Mouse (Mus musculus): ENCODE results near the gene Mtfmt. TPM values are rescaled to one million over a fixed set of nuclear protein-coding genes. Genes with fewer than 3 reads are reported as not detected.
A peak's percentile ranks its signal among the peaks of the same experiment; 100 is the strongest.

Mtfmt gene
- total RNA-seq, 2 experiments from 2014 or later = 7.6 to 8.8 TPM

DNA sequence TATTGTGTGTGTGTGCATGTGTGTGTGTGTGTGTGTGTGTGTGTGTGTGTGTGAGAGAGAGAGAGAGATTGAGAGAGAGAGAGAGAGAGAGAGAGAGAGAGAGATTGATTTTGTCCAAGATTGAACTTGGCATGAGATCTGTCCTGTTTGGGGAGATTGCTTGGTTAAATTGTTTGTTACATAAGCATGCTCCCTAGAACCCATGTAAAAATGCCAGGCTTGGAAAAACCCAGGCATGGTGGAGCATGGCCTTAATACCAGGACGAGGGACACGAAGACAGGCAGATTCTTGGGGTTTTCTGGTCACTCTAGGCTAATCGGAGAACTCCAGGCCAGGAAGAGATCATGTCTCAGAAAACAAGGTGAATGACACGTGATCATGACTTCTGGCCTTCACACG, 7.6 kb upstream of the Mtfmt start:
- no peak for DNase-seq

DNA sequence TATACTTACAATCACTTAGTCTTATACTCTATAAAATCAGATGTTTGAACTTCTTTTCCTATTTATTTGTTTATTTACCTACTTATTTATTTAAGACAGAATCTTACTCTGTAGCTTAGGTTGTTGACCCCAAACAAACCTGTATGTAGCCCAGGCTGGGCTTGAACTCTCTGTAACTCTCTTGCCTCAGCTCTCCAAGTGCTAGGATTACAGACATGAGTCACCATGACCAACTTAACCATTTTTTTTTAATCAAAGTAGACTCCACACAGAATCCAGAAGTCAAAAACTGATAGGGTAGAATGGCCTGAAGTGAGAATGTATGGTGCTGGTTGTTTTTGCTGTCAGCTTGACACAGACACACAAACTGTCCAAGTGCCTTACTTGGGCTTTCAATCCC, 5.2 kb upstream of the Mtfmt start:
- DNase-seq = no peak

DNA sequence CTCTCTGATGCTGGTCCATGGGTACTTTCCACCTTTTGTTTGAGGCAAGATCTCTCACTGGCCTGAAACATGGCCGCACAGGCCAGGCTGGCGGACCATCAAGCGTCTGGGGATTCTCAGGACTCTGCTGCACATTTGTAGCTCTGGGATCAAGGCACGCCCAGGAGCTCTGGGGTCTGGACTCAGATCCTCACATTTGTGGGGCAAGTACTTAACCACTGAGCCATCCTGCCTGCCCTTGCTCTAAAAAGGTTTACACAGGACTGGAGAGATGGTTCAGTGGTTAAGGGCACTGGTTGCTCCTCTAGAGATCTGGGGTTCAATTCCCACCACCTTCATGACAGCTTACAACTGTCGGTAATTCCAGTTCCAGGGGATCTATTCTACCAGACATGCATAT, 4.7 kb upstream of the Mtfmt start:
- DNase-seq = no peak

DNA sequence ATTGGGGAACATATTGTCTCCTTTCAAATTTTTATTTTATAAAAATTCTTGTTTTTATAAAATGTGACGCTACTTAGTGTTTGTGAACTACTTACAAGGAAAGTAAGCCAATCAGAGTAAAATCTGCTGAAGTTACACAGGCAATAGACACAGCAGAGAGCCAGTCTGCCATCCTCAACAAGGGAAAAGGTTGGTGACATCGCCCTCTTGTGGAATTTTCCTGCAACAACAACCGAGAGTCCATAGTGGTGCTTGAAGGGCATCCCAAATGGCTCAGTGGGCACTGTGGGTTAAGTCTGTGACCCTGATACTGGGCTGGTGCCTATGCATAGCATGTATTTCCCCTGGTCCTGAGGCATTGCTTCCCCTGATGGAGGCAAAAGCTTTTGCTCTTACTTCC, 3.3 kb upstream of the Mtfmt start:
- DNase-seq = peak; percentile 91

DNA sequence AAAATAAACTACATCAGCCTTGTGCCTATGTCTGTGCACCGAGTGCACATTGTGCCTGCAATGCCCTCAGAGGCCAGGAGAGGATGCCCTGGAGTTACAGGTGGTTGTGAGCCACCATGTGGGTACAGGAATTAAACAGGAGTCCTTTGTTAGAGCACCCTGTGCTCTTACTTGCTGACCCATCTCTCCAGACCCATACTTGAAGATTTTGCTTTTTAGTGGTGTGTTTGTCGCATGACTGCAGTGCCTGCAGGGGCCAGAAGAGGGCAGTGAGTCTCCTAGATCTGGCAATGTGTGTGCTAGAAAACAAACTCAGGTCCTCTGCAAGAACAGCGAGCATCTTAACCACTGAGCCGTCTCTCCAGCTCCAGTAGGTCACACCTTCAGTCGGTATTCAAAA, 1.4 kb upstream of the Mtfmt start:
- DNase-seq = peak; percentile 57

DNA sequence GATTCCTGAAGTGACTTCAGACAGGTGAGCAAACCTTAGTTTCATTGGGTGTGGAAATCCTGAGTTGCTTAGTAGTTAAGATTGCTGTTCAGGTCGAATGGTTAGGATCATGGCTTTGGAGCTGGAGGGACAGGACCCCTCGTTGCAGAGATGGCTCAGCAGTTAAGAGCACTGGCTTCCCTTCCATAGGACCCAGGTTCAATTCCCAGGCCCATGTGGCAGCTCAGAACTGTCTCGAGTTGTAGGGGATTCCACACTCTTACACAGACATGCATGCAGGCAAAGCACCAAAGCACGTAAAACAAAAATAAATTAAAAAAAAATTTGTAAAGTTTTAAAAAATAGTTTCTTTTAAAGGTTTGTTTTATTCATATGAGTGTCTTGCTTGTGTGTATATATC, 371 bp upstream of the Mtfmt start:
- DNase-seq = no peak

DNA sequence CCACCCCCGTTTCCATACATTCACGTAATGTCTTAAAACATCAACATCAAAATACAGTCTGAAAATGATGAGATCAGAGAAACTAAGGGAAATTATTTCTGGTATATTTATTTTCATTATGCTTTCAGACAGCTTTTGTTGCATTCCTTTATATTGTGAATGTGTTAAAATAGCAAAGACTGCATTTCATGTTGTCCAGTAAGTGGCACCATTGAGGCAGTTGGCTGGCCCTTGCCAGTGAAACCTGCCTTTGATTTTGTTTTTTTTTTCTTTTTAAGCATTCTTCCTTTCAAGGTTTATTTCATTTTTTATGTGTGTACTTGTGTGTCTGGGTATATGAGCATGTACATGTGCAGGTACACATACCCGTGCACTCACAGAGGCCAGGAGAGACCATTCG, 9.1 kb downstream of the Mtfmt start:
- DNase-seq = no peak

DNA sequence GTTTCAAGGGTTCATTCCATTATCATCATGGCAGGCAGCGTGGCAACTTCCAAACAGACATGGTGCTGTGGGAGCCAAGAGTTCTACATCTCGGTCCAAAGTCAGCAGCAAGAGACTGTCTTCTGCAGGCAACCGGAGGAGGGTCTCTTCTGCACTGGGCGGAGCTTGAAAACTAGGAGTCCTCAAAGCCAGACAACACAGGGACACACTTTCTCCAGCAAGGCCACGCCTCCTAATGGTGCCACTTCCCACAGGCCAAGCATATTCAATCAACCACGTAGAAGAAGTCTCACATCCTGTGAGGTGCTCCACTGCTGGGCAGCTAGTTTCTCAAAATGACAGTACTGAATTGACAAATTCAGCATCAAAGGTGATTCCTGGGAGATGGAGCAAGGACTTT, 12.4 kb downstream of the Mtfmt start:
- no peak for DNase-seq

DNA sequence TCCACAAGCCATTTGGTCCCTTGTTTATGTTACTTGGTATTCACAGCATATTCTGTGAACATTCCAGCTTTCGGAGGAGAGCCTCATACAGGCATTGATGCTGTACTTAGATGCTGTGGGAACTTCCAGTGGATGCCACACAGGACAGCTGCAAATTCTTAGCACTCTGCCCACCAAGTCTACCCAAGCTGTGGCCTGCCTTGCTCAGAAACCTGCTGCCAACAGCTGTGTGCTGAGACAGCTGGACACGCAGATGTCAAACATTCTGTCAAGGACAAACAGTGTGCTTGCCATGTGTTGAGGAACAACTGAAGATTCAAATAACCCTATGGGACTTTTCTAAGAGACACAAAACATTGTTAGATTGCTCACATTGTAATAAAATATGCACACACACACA, 23.4 kb downstream of the Mtfmt start:
- DNase-seq = no peak

DNA sequence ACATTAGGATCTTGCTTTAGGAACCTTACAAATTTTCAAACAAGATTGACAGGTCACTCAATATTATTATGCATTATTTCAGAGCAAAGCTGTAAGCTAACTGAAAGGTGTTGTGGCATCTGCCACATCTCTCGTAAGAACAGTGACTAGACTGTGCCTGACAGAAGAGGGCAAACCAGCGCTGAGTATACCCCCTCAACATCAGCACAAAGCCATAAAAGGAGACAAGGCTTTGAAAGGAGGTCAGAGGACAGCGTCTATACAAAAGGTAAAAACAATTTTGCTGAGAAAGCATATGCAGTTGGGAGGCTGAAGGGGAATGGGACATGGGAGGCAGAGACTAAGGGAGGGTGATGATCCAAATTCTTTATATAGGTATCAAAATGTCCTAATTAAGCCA, 24.6 kb downstream of the Mtfmt start:
- no peak for DNase-seq

DNA sequence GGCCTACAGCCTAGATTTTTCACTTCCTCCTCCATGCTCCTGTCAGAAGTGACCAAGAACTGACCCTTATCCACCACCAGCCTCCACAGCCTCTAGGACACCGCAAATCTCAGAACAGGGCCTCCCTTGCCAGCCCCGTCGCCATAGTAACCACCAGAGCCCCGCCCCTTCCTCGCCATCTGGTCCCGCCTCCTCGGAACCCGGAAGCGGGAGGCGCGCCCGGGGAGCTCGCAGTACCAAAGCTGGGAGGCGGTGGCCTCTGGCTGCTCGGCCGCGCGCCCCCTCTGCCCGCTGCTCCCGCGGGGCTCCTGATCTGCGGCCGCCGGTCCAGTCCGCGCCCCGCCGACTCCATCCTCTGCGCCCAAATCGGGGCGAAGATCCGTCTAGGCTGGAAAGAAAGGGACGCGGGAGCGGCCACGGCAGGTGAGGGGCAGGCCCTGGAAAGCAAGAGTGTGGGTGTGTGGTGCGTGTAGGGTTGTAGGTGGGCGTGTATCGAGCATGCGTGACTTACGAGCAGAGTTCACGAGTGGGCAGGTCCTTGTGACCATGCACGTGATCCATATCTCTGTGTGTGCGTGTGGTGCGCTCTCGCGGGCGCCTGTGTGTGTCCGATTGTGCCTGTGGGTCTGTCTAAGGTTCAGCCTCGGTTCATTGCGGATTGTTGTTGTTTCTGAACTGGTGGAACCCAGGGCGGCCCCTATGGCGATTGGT, 25.3 kb downstream of the Mtfmt start, which contains the start of gene Spg21:
Gene Spg21, plus strand, starts transcription at position 216 of the 711 bp plus-strand sequence.
- peak; percentile 99 for DNase-seq

DNA sequence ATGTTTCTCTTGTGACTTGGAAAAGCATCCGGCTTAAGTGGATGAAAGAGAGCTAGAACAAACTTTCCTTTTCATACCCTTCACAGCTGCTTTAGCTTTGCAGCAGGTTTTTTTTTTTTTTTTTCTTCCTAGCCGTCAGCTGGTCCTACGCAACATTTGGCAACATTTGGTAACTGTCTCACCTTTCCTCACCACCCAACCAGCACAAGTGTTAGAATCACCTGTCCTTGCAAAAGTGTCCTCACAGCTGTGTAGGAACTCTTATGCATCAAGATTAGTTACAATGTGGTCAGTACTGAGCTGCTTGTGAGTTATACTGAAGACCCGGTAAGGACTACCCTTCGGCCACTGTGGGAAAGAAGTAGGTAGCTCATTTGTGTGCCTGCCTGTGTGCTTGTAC, 27.0 kb downstream of the Mtfmt start:
- no peak for DNase-seq

DNA sequence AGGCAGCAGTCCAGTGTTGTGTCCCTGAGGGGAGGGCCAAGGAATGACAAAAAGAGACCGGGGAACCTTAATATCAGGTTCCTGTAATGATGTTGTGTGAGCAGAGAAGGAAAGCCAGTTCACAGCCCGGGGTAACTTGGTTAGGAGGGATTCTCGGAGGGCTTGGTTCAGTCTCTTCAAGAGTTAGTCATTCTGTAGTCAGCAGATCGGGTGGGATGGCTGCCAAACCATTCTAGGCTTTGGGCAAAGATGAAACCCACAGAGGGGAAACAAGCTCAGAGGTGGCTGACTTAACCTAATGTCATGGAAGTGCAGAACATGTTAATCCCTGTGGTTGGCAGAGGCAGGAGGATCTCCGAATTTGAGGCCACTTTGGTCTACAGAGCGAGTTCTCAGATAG, 28.6 kb downstream of the Mtfmt start:
- peak; percentile 38 for DNase-seq

DNA sequence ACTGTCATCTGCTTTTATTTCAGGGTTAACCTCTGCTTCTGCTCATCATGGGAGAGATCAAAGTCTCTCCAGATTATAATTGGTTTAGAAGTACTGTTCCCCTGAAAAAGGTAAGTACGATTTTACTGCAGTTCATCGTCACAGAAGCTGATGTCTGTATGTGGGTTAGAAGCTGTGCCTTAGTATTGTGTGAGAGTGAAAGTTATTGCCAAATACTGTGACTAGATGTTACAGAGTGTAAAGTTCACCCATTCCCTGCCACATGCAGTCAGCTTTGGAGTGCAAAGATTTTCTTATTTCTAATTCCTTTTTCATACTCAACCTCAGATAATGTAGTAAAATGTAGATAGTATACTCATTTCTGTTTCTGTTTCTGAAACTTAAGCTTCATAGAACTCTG, 29.7 kb downstream of the Mtfmt start:
- no peak for DNase-seq

DNA sequence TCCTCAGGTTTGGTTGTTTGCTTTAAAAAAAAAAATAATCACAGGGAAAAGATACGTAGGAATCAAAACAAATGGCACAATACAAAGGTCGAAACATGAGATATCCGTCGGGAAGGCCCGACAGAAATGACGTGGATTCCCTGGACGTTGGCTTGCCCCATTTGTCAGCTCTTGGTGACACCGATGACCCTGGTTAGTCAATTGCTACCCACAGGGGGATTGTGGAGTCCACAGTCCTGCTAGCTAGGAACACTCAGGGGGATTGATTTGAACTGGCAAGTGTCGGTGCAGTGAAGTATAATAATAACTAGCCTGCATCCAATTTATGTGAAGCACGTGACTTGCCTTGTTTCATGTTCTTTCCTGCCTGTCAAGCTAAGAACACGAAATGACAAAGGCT, 32.1 kb downstream of the Mtfmt start:
- DNase-seq = no peak

DNA sequence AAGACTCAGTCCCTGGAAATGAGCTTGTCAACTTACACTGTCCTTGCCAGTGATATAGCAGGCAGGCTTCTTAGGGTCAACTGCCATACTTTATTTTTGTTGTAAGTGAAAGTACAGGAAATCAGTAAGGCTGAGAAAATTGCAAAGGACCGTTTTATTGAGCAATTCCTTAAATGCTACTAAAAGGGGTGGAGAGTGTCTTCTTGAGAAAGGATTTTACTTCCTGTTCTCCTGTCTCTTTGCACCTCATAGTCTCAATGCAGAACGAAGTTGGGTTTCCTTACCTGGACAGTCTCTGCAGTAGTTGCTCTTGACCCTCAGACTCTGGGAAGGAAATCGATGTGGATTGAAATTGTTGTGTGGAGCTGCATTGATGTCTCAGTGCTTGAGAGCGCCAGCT, 37.2 kb downstream of the Mtfmt start:
- no peak for DNase-seq

DNA sequence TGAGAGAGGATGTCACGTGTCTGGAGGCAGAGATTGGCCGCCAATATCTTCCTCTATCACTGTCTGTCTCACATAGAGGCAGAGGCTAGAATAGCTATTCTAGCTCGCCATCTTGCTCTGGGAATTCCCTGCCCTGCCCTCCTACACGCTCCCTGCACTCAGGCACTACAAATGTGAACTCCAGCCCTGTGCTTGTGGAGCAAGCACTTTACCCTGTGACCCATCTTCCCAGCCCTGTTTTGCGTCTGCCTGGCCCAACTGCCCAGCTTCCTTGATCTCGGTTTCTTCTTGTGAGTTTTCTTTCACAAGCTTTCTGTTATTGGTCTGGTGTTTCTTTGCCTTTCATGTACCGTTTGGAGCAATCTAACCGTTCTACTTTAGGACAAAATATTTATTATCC, 43.6 kb downstream of the Mtfmt start:
- DNase-seq = no peak

DNA sequence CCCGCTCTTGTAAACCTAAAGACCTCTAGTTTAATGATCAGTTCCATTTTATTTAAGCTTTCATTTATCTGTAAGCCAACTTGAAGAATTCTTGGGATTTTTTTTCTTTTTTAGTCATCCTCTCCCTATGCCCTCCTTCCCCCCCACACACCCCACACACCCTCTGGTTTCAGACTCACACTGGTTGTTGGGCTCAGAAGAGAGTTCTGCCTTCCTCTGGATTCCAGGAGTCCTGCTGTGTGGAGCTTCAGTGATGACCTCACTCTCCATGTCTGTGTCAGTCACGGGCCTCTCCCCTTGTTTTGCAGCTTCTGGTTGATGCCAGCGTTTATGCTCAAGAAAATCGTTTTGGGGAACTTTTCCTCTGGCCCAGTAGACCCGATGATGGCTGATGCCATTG, 44.5 kb downstream of the Mtfmt start:
- no peak for DNase-seq

DNA sequence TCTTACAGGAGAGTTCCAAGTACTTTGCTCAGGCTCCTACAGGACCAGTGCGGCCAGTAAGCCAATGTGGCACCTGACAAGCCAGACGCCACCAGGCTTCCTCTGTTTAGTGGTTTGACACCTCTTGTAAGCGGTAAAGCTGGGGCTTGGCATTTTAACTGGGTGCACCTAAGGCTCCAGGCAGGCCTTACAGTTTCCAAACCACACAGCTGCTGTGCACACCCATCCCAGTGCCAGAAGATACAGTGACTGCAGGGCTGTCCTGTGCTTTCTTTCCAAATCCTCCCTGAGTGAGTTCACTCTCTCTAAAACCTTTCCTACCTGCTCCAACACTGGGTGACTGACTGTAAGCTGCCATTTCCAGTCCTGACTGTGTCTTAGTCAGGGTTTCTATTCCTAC, 55.9 kb downstream of the Mtfmt start:
- DNase-seq = no peak

DNA sequence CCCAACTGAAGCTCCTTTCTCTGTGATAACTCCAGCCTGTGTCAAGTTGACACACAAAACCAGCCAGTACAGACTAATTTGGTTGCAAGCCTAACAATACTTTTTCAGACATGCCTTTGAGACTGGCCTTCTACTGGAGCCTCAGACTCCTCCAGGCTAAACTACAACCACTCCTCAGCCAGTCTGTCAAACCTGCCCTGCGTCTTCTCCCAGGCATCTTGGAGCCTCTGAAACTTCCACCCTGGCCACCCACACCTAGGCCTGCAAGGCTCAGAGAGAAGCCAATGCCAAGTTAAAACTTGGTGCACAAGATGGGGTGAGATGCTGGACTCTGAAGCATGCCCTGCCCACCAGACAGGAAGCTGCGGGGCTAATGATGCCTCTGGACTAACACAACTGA, 56.8 kb downstream of the Mtfmt start:
- DNase-seq = no peak

DNA sequence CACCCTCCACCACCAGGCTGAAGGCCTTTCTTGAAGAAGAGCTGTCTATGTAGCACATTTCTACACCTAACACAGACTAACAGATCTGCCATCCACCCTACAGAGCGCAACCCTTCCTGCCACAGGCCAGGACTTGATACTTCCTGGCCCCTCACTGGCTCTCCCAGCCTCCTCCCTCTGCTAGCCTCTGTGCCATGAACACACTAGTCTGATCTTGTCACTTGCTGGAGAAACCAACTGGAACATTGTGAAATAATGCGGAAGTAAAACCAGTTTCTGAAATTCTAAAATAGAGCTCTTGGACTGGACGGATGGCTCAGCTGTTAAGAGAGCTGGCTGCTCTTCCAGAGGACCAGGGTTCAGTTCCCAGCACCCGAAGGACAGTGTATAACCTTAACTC, 57.3 kb downstream of the Mtfmt start:
- no peak for DNase-seq

DNA sequence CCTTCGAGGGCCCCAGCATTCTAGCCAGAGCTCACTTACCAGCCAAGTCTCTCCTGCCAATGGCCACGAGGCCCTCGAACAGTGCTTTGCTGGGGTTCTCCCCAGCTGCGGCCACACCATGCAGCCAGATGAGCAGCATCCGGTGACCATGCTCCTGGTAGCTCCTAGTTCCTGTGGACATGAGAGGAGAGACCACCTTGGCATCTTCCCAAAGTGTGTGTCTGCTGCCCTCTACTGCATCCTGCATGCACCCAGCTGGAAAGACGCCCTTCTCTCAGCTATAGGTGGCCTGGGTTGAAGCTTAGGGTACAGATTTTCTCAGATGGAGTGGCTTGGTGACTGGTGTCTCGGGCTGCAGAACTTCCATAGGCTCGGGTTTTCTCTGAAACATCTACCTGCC, 66.6 kb downstream of the Mtfmt start:
- peak; percentile 40 for DNase-seq
